Mouse (Mus musculus) A20 (cell line): ENCODE results near the gene Pdgfd.
"Not testable (repeated sequence)": the region's sequence is repeated elsewhere in the genome, so short reads cannot be mapped to it uniquely, and the experiment has no call there.

ENCODE experiments used
- DNase-seq: peaks from one replicate; pipeline ENCODE4 v3.0.0-alpha.2; 2011; ENCODE audit warnings: low read depth, low spot score

Pdgfd gene

DNA sequence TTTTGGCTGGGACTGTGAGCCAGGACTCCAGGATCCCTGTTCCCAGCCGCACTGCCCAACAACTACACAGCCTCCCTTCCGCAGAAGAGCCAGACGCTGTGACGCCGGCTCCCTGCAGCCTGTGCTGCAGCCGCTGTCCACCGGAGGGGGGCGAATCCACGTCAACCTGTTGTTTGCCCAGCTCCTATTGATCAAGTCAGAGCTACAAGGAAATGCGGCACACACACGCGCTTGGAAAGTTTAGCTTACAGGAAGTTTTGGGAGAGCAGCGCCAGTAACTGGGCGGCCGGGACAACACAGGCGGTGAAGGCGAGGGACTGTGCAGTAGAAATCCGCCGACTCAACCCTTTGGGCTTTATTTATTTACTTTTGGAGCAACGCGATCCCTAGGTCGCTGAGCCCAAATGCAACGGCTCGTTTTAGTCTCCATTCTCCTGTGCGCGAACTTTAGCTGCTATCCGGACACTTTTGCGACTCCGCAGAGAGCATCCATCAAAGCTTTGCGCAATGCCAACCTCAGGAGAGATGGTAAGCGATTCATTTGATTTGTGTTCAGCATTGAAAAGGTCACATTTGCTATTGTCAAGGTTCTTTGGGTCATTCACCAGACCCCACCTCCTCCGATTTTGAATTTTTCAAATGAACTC lies at the start of gene Pdgfd:
Gene Pdgfd (plus strand): TSS at position 194 of the 647 bp plus-strand sequence.
- DNase-seq = no peak

GRCm38 (mm10) chr9:6169038-6169431 lies 651 bp downstream of the Pdgfd start:
- DNase-seq = no peak

GRCm38 (mm10) chr9:6170962-6171361 lies 2.6 kb downstream of the Pdgfd start:
- no peak for DNase-seq

GRCm38 (mm10) chr9:6173276-6173675 lies 4.9 kb downstream of the Pdgfd start:
- no peak for DNase-seq

- DNase-seq = no peak
These were observed 7.3 kb downstream of the Pdgfd start for GRCm38 (mm10) chr9:6175731-6176130.

GRCm38 (mm10) chr9:6182307-6182923 lies 14.0 kb downstream of the Pdgfd start:
- DNase-seq = no peak

DNA sequence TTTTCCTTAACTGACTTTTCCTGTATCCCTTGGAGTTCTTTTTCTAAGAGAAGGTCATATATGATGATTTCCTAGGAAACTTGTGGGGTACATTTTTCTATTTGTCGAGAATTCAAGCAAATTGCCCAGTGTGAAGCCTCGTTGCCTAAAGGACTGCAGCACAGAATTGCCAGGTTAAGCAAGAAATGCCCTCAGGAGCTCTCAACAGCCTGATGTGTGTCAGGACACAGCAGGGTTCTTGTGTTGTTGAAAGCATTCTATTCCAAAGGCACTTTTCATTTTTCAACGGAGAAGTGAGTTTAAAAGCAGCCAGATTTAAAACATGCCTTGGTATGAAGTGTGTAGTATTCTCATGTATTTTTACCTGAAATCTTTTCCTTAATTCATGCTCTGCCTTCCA lies 19.6 kb downstream of the Pdgfd start:
- DNase-seq = no peak

GRCm38 (mm10) chr9:6193352-6193751 lies 25.0 kb downstream of the Pdgfd start:
- no peak for DNase-seq

- DNase-seq = no peak
These were observed 44.5 kb downstream of the Pdgfd start for GRCm38 (mm10) chr9:6212862-6213261.

DNA sequence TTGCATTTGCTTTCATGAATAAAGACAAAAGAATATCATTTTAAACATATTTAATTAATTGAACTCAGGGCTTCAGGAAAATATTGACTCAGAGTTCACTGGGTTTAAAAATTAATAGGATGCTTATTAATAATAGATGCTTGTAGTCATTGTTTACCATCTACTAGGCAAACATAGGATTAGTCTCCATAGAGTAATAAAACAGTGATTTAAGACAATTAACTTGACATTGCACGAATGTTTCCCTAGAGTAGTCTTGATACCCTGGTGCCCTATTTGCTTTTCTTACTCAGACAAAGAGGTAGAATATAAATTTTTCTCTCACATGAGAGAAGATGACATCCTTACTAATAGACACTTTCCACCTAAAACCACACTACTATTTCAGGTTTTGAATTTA lies 49.1 kb downstream of the Pdgfd start:
- DNase-seq = no peak

- not testable (repeated sequence) for DNase-seq
These were observed 67.6 kb downstream of the Pdgfd start for GRCm38 (mm10) chr9:6235982-6236381.

- no peak for DNase-seq
These were observed 81.9 kb downstream of the Pdgfd start for GRCm38 (mm10) chr9:6250320-6250719.

DNA sequence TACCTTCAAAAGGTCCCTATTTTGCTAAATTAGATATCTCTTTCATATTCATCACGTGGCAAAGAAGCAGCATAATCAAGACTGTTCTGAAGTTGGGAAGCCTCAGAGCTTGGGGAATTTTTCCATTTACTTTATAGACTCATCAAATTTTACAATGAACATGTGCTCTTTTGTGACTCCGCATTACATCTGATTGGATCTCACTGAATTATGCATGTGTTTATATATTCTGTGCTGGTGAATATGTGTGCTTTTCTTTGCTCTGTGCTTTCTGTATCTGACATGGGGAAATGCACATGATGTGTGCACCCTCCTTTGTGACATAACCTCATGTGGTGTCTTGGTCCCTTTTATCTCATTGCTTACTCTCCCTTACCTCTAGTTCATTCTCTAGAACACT lies 83.6 kb downstream of the Pdgfd start:
- no peak for DNase-seq

DNA sequence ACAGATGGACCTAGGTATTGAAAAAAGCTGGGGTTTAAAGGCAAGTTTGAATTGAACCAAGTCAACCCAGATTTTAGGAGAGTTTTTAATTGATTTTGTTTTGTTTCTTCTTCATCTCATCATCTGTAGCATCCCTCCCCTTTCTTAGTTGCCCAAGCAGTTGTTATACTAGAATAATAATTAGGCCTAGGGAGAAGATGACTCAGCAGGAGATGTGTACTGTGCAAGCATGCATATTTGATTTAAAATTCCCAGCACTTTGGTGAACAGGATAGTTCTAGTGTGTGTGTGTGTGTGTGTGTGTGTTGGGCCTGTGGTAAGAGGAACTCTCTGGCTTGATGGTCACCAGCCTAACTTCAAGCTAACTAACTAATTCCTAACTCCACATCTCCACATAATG lies 88.7 kb downstream of the Pdgfd start:
- no peak for DNase-seq

- DNase-seq = no peak
These were observed 96.4 kb downstream of the Pdgfd start for GRCm38 (mm10) chr9:6264820-6265219.

- no peak for DNase-seq
These were observed 101.5 kb downstream of the Pdgfd start, which contains the start of gene Ddi1 for GRCm38 (mm10) chr9:6269796-6270280. Ddi1 (minus strand) TSS chr9:6269846.

GRCm38 (mm10) chr9:6276395-6276794 lies 108.0 kb downstream of the Pdgfd start:
- no peak for DNase-seq

DNA sequence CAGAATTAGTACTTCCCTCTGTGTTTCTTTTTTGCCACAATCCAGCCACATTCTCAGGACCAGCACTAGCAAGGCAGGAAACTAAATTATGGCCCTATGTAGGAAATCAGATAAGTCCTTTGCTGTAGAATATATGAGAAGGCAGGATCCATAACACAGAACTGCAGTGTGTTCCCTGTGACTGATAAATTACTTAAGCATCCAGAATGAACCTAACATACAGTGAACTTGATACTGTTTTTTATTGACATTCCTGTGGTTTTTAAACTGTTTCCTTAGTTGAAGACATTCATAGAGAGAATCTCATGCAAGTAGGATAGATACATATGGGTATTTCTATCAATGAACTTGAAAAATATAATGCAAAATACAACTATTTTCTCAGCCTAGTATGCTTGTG lies 109.1 kb downstream of the Pdgfd start:
- no peak for DNase-seq

- no peak for DNase-seq
These were observed 118.4 kb downstream of the Pdgfd start for GRCm38 (mm10) chr9:6286770-6287169.

DNA sequence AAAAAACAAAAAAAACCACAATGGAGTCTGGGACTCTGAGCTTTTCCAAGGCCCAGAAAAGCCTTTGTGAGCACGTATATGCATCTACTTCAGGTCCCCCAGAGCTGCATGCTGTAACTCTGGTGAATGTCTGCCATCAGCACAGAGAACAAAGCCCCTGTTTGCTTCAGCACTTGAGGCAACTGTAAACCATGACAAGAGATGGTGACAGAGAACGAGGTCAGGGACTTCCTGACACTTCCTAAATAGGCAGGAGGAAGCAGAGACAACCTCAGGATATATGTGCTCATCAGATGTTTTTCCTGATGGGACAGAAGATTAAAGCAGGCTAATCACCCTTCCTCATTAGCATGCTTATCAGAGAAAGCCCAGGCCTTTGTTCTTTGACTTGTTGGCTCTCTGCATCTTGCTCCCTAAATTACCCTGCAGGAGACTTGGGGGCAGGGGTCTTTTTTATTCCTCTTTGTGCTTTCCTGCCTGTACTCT lies 120.9 kb downstream of the Pdgfd start:
- DNase-seq = no peak

DNA sequence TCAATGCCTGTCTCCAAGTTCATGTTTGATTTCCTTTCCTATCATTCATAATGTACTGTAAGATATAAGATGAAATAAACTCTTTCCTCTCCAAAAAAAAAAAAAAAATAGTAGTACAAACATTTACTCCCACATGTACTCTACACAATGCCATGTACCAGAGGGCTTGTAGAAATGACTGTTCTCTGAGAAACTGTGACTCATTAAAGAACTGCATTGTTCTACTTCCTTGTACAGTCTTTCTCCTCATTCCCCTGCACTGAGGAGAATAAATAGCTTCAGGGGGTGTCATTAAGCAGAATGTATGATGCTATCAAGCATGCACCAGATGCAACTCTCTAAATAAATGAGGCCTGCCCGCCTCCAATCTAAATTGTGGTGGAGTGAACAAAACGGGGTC lies 130.2 kb downstream of the Pdgfd start:
- DNase-seq = no peak

GRCm38 (mm10) chr9:6302050-6302449 lies 133.7 kb downstream of the Pdgfd start:
- no peak for DNase-seq

- DNase-seq = no peak
These were observed 136.2 kb downstream of the Pdgfd start for GRCm38 (mm10) chr9:6304590-6304989.
